Mouse (Mus musculus) stomach, postnatal 0 days (tissue): Measurements from ENCODE around the gene Nfe2l1.

Experiments
- CTCF ChIP-seq: IDR thresholded peaks from 2 replicates; pipeline ENCODE4 v1.5.1; 2016; ENCODE audit warnings: antibody characterized with exemption, low read depth, mild to moderate bottlenecking, moderate library complexity
- EP300 ChIP-seq: optimal IDR thresholded peaks from 2 replicates; pipeline ENCODE3; 2016; ENCODE audit warnings: antibody characterized with exemption

- TF ChIP-seq EP300 (no peak), CTCF (no peak)
Observed at GRCm38 (mm10) chr11:96821956-96822355, 7.8 kb downstream of the Nfe2l1 start.
